Mouse (Mus musculus) kidney, adult 2 months (tissue): ENCODE measurements at regions not wholly inside any gene's neighbourhood (a gene's known extent, or its start where the extent isn't known, plus 50 kb on each side); places are given as distances from the start of the nearest gene placed in this dataset.

Source experiments
- CTCF ChIP-seq: fragments of 200-500 bp; conservative IDR thresholded peaks from 2 replicates; pipeline ENCODE4 v1.5.1; 2011; ENCODE audit warnings: low read depth, mild to moderate bottlenecking, control low read depth, low read length, moderate library complexity, mixed read lengths; ENCODE audit not compliant: insufficient read depth, insufficient read length
- POLR2A ChIP-seq: fragments of 200-500 bp; IDR thresholded peaks from one replicate; pipeline ENCODE4 v1.6.1; 2011; ENCODE audit warnings: low read depth, low read length, control low read depth

- TF ChIP-seq CTCF, result no peak
- no peak for TF ChIP-seq POLR2A
Observed at GRCm38 (mm10) chr3:66374603-66375002, 78.0 kb upstream of the Veph1 start.
